Mouse (Mus musculus) cerebellum, adult 2 months (tissue): ENCODE results near the gene Fcgbp. TPM values are rescaled to one million over a fixed set of nuclear protein-coding genes. Genes with fewer than 3 reads are reported as not detected.
A peak's percentile ranks its signal among the peaks of the same experiment; 100 is the strongest.
"Not testable (repeated sequence)": the region's sequence is repeated elsewhere in the genome, so short reads cannot be mapped to it uniquely, and the experiment has no call there.

Experiments used
- DNase-seq, 2 experiments: peaks; one replicate each; pipeline ENCODE4 v3.0.0; 2021
- H3K27ac ChIP-seq: fragments of 200-500 bp; 2 replicates; pipeline ENCODE4 v1.5.1; 2012; ENCODE audit warnings: low read length, control low read depth, inconsistent platforms; ENCODE audit not compliant: insufficient read depth
- H3K27me3 ChIP-seq: fragments of 200-500 bp; 2 replicates; pipeline ENCODE4 v1.6.1; 2012; ENCODE audit warnings: inconsistent platforms, mild to moderate bottlenecking, low read length, moderate library complexity; ENCODE audit not compliant: control insufficient read depth, insufficient read depth
- H3K4me1 ChIP-seq: fragments of 200-500 bp; 2 replicates; pipeline ENCODE4 v1.6.1; 2011; ENCODE audit warnings: low read length; ENCODE audit not compliant: control insufficient read depth, insufficient read depth
- H3K4me3 ChIP-seq: fragments of 200-500 bp; replicated peaks from 2 replicates; pipeline ENCODE3; 2011; ENCODE audit warnings: mild to moderate bottlenecking, low read depth, low read length, control low read depth; ENCODE audit not compliant: insufficient read depth
- CTCF ChIP-seq: fragments of 200-500 bp; IDR thresholded peaks from 2 replicates; pipeline ENCODE4 v1.5.1; 2011; ENCODE audit warnings: low read depth, mild to moderate bottlenecking, control low read depth, low read length, moderate library complexity, borderline replicate concordance; ENCODE audit not compliant: insufficient read depth
- POLR2A ChIP-seq: fragments of 200-500 bp; IDR thresholded peaks from 2 replicates; pipeline ENCODE4 v1.6.1; 2011; ENCODE audit warnings: low read length, control low read depth, borderline replicate concordance; ENCODE audit not compliant: insufficient read depth
- WGBS: fragments of 180-500 bp; shearing (Covaris S2); methylation state at CpG from one replicate; pipeline ENCODE4 v1.1.7; 2018; 5-methylcytosine and 5-hydroxymethylcytosine counted together
- polyA plus RNA-seq: library from polyadenylated mRNA; depleted of rRNA; stranded (reverse); fragments of >200 nt; gene quantifications from 2 replicates; pipeline ENCODE4 v1.2.3, GENCODE M21; 2012

Gene Fcgbp
- polyA plus RNA-seq, 1 experiment: 0.29 TPM

GRCm38 (mm10) chr7:28114648-28115047 lies 43.6 kb downstream of the Fcgbp start:
- WGBS: 83% methylated on average over 2 of the region's 2 CpGs
- no peak overlapping the region for H3K4me3 ChIP-seq
- no peak overlapping the region for H3K27ac ChIP-seq
- TF ChIP-seq CTCF: no peak
- TF ChIP-seq POLR2A: no peak
- no peak for DNase-seq
- H3K4me1 ChIP-seq: no peaks in the 10 kb centered on the region
- no peaks in the 10 kb centered on the region for H3K27me3 ChIP-seq

- H3K4me3 ChIP-seq: no peak within 1 kb of the TSS
- no peak for DNase-seq
- no peaks in the 10 kb centered on the region for H3K4me1 ChIP-seq
- no peak within 1 kb of the TSS for H3K27ac ChIP-seq
- WGBS: 51% methylated on average over 5 of the region's 5 CpGs
- H3K27me3 ChIP-seq: no peaks in the 10 kb centered on the region
- TF ChIP-seq POLR2A (no peak), CTCF (no peak)
Measured at GRCm38 (mm10) chr7:28129166-28129565, 58.1 kb downstream of the Fcgbp start, which contains the start of gene 9530053A07Rik. Gene 9530053A07Rik, plus strand, starts transcription at chr7:28129466.

- Histone ChIP-seq H3K27me3 (no peaks in the 10 kb centered on the region), H3K27ac (no peak overlapping the region), H3K4me1 (no peaks in the 10 kb centered on the region), H3K4me3 (no peak overlapping the region)
- DNase-seq: peak; percentile 19 to 24
- 49% methylated on average over 5 of the region's 5 CpGs for WGBS
- TF ChIP-seq POLR2A (no peak), CTCF (peak; percentile 45; the same call in 1 of the 2 replicates)
Measured at GRCm38 (mm10) chr7:28137613-28138012, 66.6 kb downstream of the Fcgbp start.

GRCm38 (mm10) chr7:28148263-28148662 lies 77.2 kb downstream of the Fcgbp start:
- TF ChIP-seq POLR2A (no peak), CTCF (peak; percentile 88)
- Histone ChIP-seq H3K4me1 (no peaks in the 10 kb centered on the region), H3K4me3 (no peak overlapping the region), H3K27me3 (no peaks in the 10 kb centered on the region; the same call in 1 of the 2 replicates), H3K27ac (no peak overlapping the region)
- WGBS: 4% methylated on average over 3 of the region's 3 CpGs
- DNase-seq: peak; percentile 49 to 62

GRCm38 (mm10) chr7:28149841-28150240 lies 78.8 kb downstream of the Fcgbp start:
- no peak for DNase-seq
- H3K4me1 ChIP-seq: no peaks in the 10 kb centered on the region
- no peak overlapping the region for H3K4me3 ChIP-seq
- no peaks in the 10 kb centered on the region; the same call in 1 of the 2 replicates for H3K27me3 ChIP-seq
- no peak for TF ChIP-seq CTCF
- no peak for TF ChIP-seq POLR2A
- no peak overlapping the region for H3K27ac ChIP-seq
- WGBS: 90% methylated on average over 1 of the region's 1 CpGs

- Histone ChIP-seq H3K27ac (no peak overlapping the region), H3K27me3 (no peaks in the 10 kb centered on the region; the same call in 1 of the 2 replicates), H3K4me1 (no peaks in the 10 kb centered on the region), H3K4me3 (no peak overlapping the region)
- TF ChIP-seq CTCF: 0 out of 2 replicates have a peak, but pooled peaks have one; percentile 20
- no peak for TF ChIP-seq POLR2A
- DNase-seq: no peak
- WGBS: 12% methylated on average over 13 of the region's 13 CpGs
Measured at GRCm38 (mm10) chr7:28151584-28152221, 80.7 kb downstream of the Fcgbp start.

- not testable (repeated sequence) for H3K4me1 ChIP-seq, H3K4me3 ChIP-seq, DNase-seq, H3K27me3 ChIP-seq, H3K27ac ChIP-seq
- WGBS: 9% methylated on average over 5 of the region's 5 CpGs
Measured at GRCm38 (mm10) chr7:28153595-28153994, 82.6 kb downstream of the Fcgbp start.

- Histone ChIP-seq H3K4me1 (no peaks in the 10 kb centered on the region), H3K27me3 (no peaks in the 10 kb centered on the region), H3K4me3 (no peak overlapping the region), H3K27ac (no peak overlapping the region)
- WGBS: 59% methylated on average over 6 of the region's 6 CpGs
- DNase-seq: no peak
- no peak for TF ChIP-seq POLR2A
- no peak for TF ChIP-seq CTCF
Measured at GRCm38 (mm10) chr7:28159292-28159691, 88.3 kb downstream of the Fcgbp start.

- no peak overlapping the region for H3K27ac ChIP-seq
- no peaks in the 10 kb centered on the region for H3K27me3 ChIP-seq
- no peaks in the 10 kb centered on the region for H3K4me1 ChIP-seq
- WGBS: 58% methylated on average over 3 of the region's 3 CpGs
- DNase-seq: no peak
- no peak overlapping the region for H3K4me3 ChIP-seq
- TF ChIP-seq POLR2A (no peak), CTCF (no peak)
Measured at GRCm38 (mm10) chr7:28159893-28160292, 88.9 kb downstream of the Fcgbp start.
